Mouse (Mus musculus): Measurements from ENCODE around the gene Pink1. TPM values are rescaled to one million over a fixed set of nuclear protein-coding genes. Genes with fewer than 3 reads are reported as not detected.

Gene Pink1
- total RNA-seq (2023), result 50.7 TPM

DNA sequence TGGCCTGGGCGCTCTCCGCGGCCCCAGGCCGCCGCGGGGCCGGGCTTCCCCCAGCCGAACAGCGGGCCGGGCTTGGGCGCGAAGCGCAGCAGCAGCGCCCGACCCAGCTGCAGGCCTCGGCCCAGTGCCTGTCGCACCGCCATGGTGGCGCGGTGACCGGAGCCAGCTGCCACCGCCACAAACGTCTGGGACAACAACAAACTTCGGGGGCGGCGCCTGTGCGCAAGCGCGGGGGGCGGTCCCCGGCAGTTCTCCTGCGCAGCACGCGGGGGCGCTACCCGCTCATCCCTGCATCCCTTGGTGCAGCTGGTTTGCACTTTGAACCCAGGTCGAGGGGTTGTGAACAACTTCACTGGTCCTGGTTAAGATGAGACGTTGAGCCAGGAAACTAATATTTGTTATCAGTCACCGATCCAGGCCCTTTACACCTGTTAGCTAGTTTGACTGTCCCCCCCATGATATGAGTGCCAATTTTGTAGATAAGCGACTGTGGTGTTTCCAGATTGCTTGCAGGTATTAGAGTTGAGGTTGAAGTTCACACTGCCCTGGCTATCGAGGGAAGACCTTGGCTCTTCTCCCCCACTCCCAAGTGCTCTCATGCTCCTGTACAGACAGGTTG lies at the start of gene Pink1:
Pink1 (minus strand) TSS at position 231 of the 619 bp plus-strand sequence.

DNA sequence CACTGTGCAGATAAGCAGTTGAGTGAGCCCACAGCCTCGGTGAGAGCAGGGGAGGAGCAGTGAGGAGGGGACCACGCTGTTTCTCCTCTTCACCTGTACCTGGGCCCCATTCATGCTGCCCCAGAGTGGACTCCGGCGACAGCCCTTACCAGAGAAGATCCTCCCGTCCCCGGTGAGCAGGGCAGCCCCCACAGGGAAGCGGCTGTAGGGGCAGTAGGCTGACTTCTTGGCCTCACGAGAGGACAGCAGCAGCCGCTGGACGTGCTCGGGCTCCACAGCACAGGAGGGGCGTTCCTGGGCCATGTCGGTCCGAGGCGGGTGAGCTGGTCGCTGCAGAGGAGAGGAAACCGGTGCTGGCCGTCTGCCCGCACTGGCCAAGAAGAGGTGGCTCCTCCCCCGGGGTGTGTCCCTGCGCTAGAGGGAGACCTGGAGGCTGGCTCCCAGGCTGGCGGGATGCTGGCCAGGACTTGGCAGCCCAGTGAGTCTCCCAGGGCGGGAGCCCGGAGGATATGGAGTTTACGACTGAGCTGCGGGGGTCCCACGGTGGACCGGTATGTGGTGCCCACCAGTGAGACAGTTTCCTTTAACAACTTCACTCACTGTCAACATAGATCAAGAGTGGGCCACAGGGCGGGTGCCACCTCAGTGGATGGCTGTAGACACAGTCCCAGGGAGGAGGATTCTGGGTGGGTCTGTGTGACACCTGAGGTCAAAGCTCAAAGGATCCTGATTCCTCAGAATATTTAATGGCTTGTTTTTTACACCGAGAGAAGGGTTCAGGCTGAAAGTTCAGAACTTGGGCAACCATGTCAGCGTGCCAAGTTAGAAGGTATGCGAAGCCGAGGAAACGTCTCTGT lies 41.8 kb upstream of the Pink1 start, which contains the start of gene Cda:
Cda (minus strand) TSS at position 352 of the 857 bp plus-strand sequence.

DNA sequence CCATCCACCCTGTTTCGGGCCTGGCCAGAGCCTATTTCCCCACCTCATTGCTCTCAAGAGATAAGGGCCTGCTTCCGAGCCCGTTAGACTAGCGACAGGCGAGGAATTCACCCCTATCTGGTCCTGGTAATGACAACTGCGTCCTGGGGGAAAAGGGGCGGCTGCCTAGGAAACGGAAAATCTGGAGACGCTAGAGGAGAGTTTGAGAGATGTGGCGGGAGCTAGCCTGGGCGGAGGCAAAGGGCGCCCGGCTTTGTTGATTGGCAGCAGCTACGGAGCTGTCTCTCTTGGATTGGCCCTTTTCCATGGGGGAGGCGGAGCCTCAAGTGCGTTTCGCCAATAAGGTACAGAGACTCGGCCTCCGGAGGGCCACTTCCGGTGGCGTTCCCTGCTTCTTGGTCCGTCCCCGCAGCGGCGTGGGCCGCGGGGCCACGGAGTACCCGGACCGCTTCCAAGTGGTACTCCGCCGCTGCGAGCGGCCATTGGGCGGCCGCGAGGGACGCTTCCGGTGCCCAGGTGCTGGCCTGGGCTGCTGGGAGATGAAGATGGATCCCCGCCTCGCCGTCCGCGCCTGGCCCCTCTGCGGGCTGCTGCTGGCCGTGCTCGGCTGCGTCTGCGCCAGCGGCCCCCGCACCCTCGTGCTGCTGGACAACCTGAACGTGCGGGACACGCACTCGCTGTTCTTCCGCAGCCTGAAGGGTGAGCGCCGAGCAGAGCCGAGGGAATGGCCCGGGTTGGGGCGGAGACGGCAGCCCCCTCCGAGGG lies 21.6 kb downstream of the Pink1 start, which contains the start of gene Ddost:
Ddost (plus strand) TSS at position 391 of the 765 bp plus-strand sequence.

Other genes with a start within 250 kb of the Pink1 start
- 205 TPM for gene Hp1bp3, start 110.0 kb downstream of the Pink1 start, total RNA-seq (2023)
- 0.92 TPM for gene Sh2d5, start 75.9 kb downstream of the Pink1 start, total RNA-seq (2023)
- not detected for gene Kif17, start 75.9 kb downstream of the Pink1 start, total RNA-seq (2023)
- gene Ddost, start 21.6 kb downstream of the Pink1 start, total RNA-seq (2023), result 66.1 TPM
- not detected for gene Cda, start 41.7 kb upstream of the Pink1 start, total RNA-seq (2023)
- gene Fam43b, start 70.2 kb upstream of the Pink1 start, total RNA-seq (2023), result not detected
- gene Mul1, start 108.4 kb upstream of the Pink1 start, total RNA-seq (2023), result 29.9 TPM
- 0.95 TPM for gene Camk2n1, start 128.0 kb upstream of the Pink1 start, total RNA-seq (2023)